Mouse (Mus musculus): ENCODE measurements around the gene Fam160a1. TPM values are rescaled to one million over a fixed set of nuclear protein-coding genes. Genes with fewer than 3 reads are reported as not detected.

Fam160a1 gene
- polyA plus RNA-seq, 1 experiment from 2014 or later = 0.16 TPM

GRCm38 (mm10) chr3:85634389-85635125, 182.5 kb downstream of the Fam160a1 start:
- 74% methylated on average over 8 of the region's 8 CpGs for WGBS
- no peaks in the 10 kb centered on the region for H3K9me3 ChIP-seq (ENCODE audit: control insufficient read depth, low read length)
- no peak for ATAC-seq (ENCODE audit: low read depth)
- H3K9ac ChIP-seq (replicated peaks; ENCODE audit: low read depth, low read length) = no peak overlapping the region
- no peak overlapping the region for H3K4me3 ChIP-seq (ENCODE audit: low read depth, low read length)
- no peaks in the 10 kb centered on the region for H3K36me3 ChIP-seq (ENCODE audit: control insufficient read depth, insufficient read depth, low read length)
- no peaks in the 10 kb centered on the region for H3K4me1 ChIP-seq (ENCODE audit: control insufficient read depth, insufficient read depth, low read length)
- no peak overlapping the region for H3K4me2 ChIP-seq (ENCODE audit: low read depth, low read length)
- H3K27ac ChIP-seq (ENCODE audit: low read depth, low read length) = no peak overlapping the region
- H3K27me3 ChIP-seq (ENCODE audit: control insufficient read depth, insufficient read depth, low read length) = no peaks in the 10 kb centered on the region

GRCm38 (mm10) chr3:85633733-85634132, 183.4 kb downstream of the Fam160a1 start:
- no peak overlapping the region for H3K27ac ChIP-seq (ENCODE audit: low read depth, low read length)
- no peak for ATAC-seq (ENCODE audit: low read depth)
- no peaks in the 10 kb centered on the region for H3K36me3 ChIP-seq (ENCODE audit: control insufficient read depth, insufficient read depth, low read length)
- H3K4me3 ChIP-seq (ENCODE audit: low read depth, low read length) = no peak overlapping the region
- no peaks in the 10 kb centered on the region for H3K4me1 ChIP-seq (ENCODE audit: control insufficient read depth, insufficient read depth, low read length)
- no peaks in the 10 kb centered on the region for H3K9me3 ChIP-seq (ENCODE audit: control insufficient read depth, low read length)
- H3K4me2 ChIP-seq (ENCODE audit: low read depth, low read length) = no peak overlapping the region
- 95% methylated on average over 2 of the region's 2 CpGs for WGBS
- no peak overlapping the region for H3K9ac ChIP-seq (replicated peaks; ENCODE audit: low read depth, low read length)
- no peaks in the 10 kb centered on the region for H3K27me3 ChIP-seq (ENCODE audit: control insufficient read depth, insufficient read depth, low read length)

- no peaks in the 10 kb centered on the region for H3K27me3 ChIP-seq (ENCODE audit: control insufficient read depth, insufficient read depth, low read length)
- H3K4me1 ChIP-seq (ENCODE audit: control insufficient read depth, insufficient read depth, low read length) = no peaks in the 10 kb centered on the region
- H3K27ac ChIP-seq (ENCODE audit: low read depth, low read length) = no peak overlapping the region
- no peaks in the 10 kb centered on the region for H3K36me3 ChIP-seq (ENCODE audit: control insufficient read depth, insufficient read depth, low read length)
- H3K9me3 ChIP-seq (ENCODE audit: control insufficient read depth, low read length) = no peaks in the 10 kb centered on the region
- no peak overlapping the region for H3K4me3 ChIP-seq (ENCODE audit: low read depth, low read length)
- no peak overlapping the region for H3K9ac ChIP-seq (replicated peaks; ENCODE audit: low read depth, low read length)
- 92% methylated on average over 4 of the region's 4 CpGs for WGBS
- ATAC-seq (ENCODE audit: low read depth) = no peak
- no peak overlapping the region for H3K4me2 ChIP-seq (ENCODE audit: low read depth, low read length)
Observed at GRCm38 (mm10) chr3:85629895-85630510, 187.1 kb downstream of the Fam160a1 start.

- Histone ChIP-seq H3K4me2 (ENCODE audit: low read depth, low read length) (no peak overlapping the region), H3K4me1 (ENCODE audit: control insufficient read depth, insufficient read depth, low read length) (no peaks in the 10 kb centered on the region), H3K9ac (replicated peaks; ENCODE audit: low read depth, low read length) (no peak overlapping the region), H3K27me3 (ENCODE audit: control insufficient read depth, insufficient read depth, low read length) (no peaks in the 10 kb centered on the region), H3K36me3 (ENCODE audit: control insufficient read depth, insufficient read depth, low read length) (no peaks in the 10 kb centered on the region), H3K27ac (ENCODE audit: low read depth, low read length) (no peak overlapping the region), H3K4me3 (ENCODE audit: low read depth, low read length) (no peak overlapping the region), H3K9me3 (ENCODE audit: control insufficient read depth, low read length) (no peaks in the 10 kb centered on the region)
- WGBS = 98% methylated on average over 1 of the region's 1 CpGs
- ATAC-seq (ENCODE audit: low read depth) = no peak
Observed at GRCm38 (mm10) chr3:85619751-85620150, 197.3 kb downstream of the Fam160a1 start.

- H3K4me3 ChIP-seq (ENCODE audit: low read depth, low read length) = no peak overlapping the region
- H3K36me3 ChIP-seq (ENCODE audit: control insufficient read depth, insufficient read depth, low read length) = no peaks in the 10 kb centered on the region
- 91% methylated on average over 5 of the region's 5 CpGs for WGBS
- no peak for ATAC-seq (ENCODE audit: low read depth)
- H3K4me1 ChIP-seq (ENCODE audit: control insufficient read depth, insufficient read depth, low read length) = no peaks in the 10 kb centered on the region
- H3K27ac ChIP-seq (ENCODE audit: low read depth, low read length) = no peak overlapping the region
- no peaks in the 10 kb centered on the region for H3K9me3 ChIP-seq (ENCODE audit: control insufficient read depth, low read length)
- H3K4me2 ChIP-seq (ENCODE audit: low read depth, low read length) = no peak overlapping the region
- no peaks in the 10 kb centered on the region for H3K27me3 ChIP-seq (ENCODE audit: control insufficient read depth, insufficient read depth, low read length)
- no peak overlapping the region for H3K9ac ChIP-seq (replicated peaks; ENCODE audit: low read depth, low read length)
Observed at GRCm38 (mm10) chr3:85619345-85619744, 197.7 kb downstream of the Fam160a1 start.

- Histone ChIP-seq H3K27me3 (ENCODE audit: control insufficient read depth, insufficient read depth, low read length) (no peaks in the 10 kb centered on the region), H3K4me1 (ENCODE audit: control insufficient read depth, insufficient read depth, low read length) (no peaks in the 10 kb centered on the region), H3K9ac (replicated peaks; ENCODE audit: low read depth, low read length) (no peak overlapping the region), H3K9me3 (ENCODE audit: control insufficient read depth, low read length) (no peaks in the 10 kb centered on the region), H3K4me3 (ENCODE audit: low read depth, low read length) (no peak overlapping the region), H3K4me2 (ENCODE audit: low read depth, low read length) (no peak overlapping the region), H3K27ac (ENCODE audit: low read depth, low read length) (no peak overlapping the region), H3K36me3 (ENCODE audit: control insufficient read depth, insufficient read depth, low read length) (no peaks in the 10 kb centered on the region)
- no peak for ATAC-seq (ENCODE audit: low read depth)
- WGBS = 85% methylated on average over 6 of the region's 6 CpGs
Observed at GRCm38 (mm10) chr3:85618885-85619284, 198.2 kb downstream of the Fam160a1 start.

GRCm38 (mm10) chr3:85616389-85616788, 200.7 kb downstream of the Fam160a1 start:
- 100% methylated on average over 1 of the region's 1 CpGs for WGBS
- no peak overlapping the region for H3K4me3 ChIP-seq (ENCODE audit: low read depth, low read length)
- no peak overlapping the region for H3K4me2 ChIP-seq (ENCODE audit: low read depth, low read length)
- no peaks in the 10 kb centered on the region for H3K4me1 ChIP-seq (ENCODE audit: control insufficient read depth, insufficient read depth, low read length)
- no peak overlapping the region for H3K9ac ChIP-seq (replicated peaks; ENCODE audit: low read depth, low read length)
- no peak for ATAC-seq (ENCODE audit: low read depth)
- H3K9me3 ChIP-seq (ENCODE audit: control insufficient read depth, low read length) = no peaks in the 10 kb centered on the region
- no peak overlapping the region for H3K27ac ChIP-seq (ENCODE audit: low read depth, low read length)
- no peaks in the 10 kb centered on the region for H3K36me3 ChIP-seq (ENCODE audit: control insufficient read depth, insufficient read depth, low read length)
- H3K27me3 ChIP-seq (ENCODE audit: control insufficient read depth, insufficient read depth, low read length) = no peaks in the 10 kb centered on the region

Other genes with a start within 250 kb of the Fam160a1 start
- gene Gatb, start 243.2 kb downstream of the Fam160a1 start, polyA plus RNA-seq (2014; fragmentation: Nextera tagmentation; extraction: Ambion mirVana) = 19.1 and 23.1 TPM in 2 replicates
- 0.22 and 0.27 TPM in 2 replicates for gene Glt28d2, start 70.2 kb upstream of the Fam160a1 start, polyA plus RNA-seq (2014; fragmentation: Nextera tagmentation; extraction: Ambion mirVana)
- gene Gm37240, start 70.2 kb upstream of the Fam160a1 start, polyA plus RNA-seq (2014; fragmentation: Nextera tagmentation; extraction: Ambion mirVana) = 0.18 TPM in 1 of 2 replicates, not detected in the other
- 14.4 and 15.5 TPM in 2 replicates for gene Sh3d19, start 153.8 kb upstream of the Fam160a1 start, polyA plus RNA-seq (2014; fragmentation: Nextera tagmentation; extraction: Ambion mirVana)
- not detected in 2 replicates for gene Prss48, start 185.2 kb upstream of the Fam160a1 start, polyA plus RNA-seq (2014; fragmentation: Nextera tagmentation; extraction: Ambion mirVana)

Measured in neural tube, embryonic 14.5 days (tissue).